2 mouse cellular contexts compared by ENCODE assay signal in the genomic region with DNA sequence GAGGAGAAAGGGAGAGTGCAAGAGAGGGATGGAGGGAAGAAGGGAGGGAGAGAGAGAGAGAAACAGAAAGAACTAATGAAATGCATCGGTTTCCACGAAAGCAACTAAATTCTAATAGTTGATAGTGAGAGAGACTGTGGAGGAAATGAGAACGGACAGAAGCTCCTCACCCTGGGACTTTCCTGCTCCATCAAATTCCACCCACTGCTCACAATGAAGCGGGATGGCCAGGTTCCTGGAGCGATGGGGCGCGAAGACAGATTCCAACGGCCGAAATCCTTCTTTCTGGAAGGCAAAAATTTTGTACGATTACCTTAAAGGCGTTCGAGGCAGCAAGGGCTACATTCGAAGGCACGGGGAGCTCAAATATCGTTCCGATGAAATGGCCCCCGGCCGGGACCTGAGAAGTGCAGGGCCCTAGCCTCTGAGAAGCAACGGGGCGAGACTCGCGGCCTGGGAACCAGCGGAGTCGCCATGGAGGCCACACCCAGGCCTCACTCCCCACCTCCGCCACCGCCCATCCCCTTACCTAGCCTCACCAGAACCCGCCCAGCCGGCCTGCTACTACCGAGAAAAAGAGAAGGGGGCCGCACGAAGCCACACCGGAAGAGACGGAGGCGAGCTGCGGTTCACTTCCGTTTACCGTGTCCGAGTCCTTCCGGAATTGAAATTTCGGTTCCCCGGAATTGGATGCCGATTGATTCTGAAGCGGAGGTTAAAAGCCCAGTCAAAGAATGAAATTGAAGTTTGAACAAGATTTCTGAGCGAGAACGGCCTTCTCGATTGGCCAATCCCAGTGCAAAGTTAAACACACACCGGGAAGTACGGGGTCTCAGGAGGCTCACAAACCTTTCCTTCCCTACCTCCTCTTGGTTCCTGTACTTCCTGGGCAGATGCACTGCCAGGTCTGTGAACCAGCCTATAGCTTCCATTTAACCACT.
TF ChIP-seq lines count a peak whose summit lies in the region.

A gene (minus strand): TSS at position 786 of the 941 bp plus-strand sequence.

TF ChIP-seq in C2C12, 6 proteins besides CTCF, POLR2A, EP300 and RAD21 (continued from another document):
- no peak for TF ChIP-seq CEBPB (IDR thresholded peaks at IDR 0.05; ENCODE audit: low read depth)
- TF ChIP-seq USF1 (IDR thresholded peaks at IDR 0.05; ENCODE audit: low read depth), result no peak
TF ChIP-seq in C2C12: peak in this region for 0.

TF ChIP-seq in myocyte, 11 proteins besides CTCF, POLR2A, EP300 and RAD21 (continued from another document):
- no peak for TF ChIP-seq MYOG (IDR thresholded peaks at IDR 0.05; ENCODE audit: control insufficient read depth in 1 of 3, insufficient read depth in 1 of 3, insufficient read length in 2 of 3, low read depth in 2 of 3)
- TF ChIP-seq E2F4 (IDR thresholded peaks at IDR 0.05; ENCODE audit: insufficient read depth), result no peak
- no peak for TF ChIP-seq POLR2AphosphoS2 (IDR thresholded peaks at IDR 0.05; ENCODE audit: insufficient read length, low read depth)
- no peak for TF ChIP-seq TCF3 (IDR thresholded peaks at IDR 0.05; ENCODE audit: insufficient read length, low read depth)
- TF ChIP-seq MYOD1 (IDR thresholded peaks at IDR 0.05; ENCODE audit: control insufficient read depth in 1 of 3, insufficient read length in 2 of 3, low read depth in 2 of 3), result no peak
- no peak for TF ChIP-seq REST (IDR thresholded peaks at IDR 0.05; ENCODE audit: insufficient read depth, insufficient read length)
